Mouse (Mus musculus) megakaryocyte, embryonic 14.5 days (primary cell): ENCODE results near the gene Atp6v0a1.

ENCODE experiments used
- FLI1 ChIP-seq: IDR thresholded peaks from 2 replicates; pipeline ENCODE4 v1.6.1; 2012; ENCODE audit warnings: low read length, inconsistent platforms, mixed read lengths
- GATA1 ChIP-seq: IDR thresholded peaks from 3 replicates; pipeline ENCODE4 v1.6.1; 2012; ENCODE audit warnings: mixed read lengths, low read length, inconsistent platforms, borderline replicate concordance

GRCm38 (mm10) chr11:101083083-101083697 lies 73.9 kb downstream of the Atp6v0a1 start:
- TF ChIP-seq GATA1 (no peak), FLI1 (no peak)
